30 mouse cellular contexts compared by ENCODE assay signal in genomic region chr6:108261506-108261905, GRCm38 (mm10). TPM values are rescaled to one million over a fixed set of nuclear protein-coding genes. Genes with fewer than 3 reads are reported as not detected.
DNase-seq lines count a peak whose midpoint lies in the region; ATAC-seq lines count a peak whose summit lies in the region.
"Had no signal": no experiment of that assay in that cellular context is flagged by ENCODE, and none has a peak within 500 bp of the region (broad histone marks: within the 10 kb centered on the region; RNA-seq: fewer than 3 reads in every experiment).

No protein-coding gene starts in this region.

- H3K9me3 ChIP-seq in heart, embryonic 12.5 days (replicated peaks), result no peaks in the 10 kb centered on the region
- no peaks in the 10 kb centered on the region for H3K9me3 ChIP-seq in megakaryocyte, embryonic 14.5 days
- H3K9me3 ChIP-seq: embryonic facial prominence, embryonic 13.5 days; embryonic facial prominence, embryonic 15.5 days; forebrain, embryonic 10.5 days; forebrain, embryonic 12.5 days; G1E had no signal

- H3K27ac ChIP-seq in heart, embryonic 12.5 days (ENCODE audit: poor library complexity, severe bottlenecking), result no peak overlapping the region
- H3K27ac ChIP-seq: embryonic facial prominence, embryonic 13.5 days; embryonic facial prominence, embryonic 15.5 days; forebrain, embryonic 10.5 days; forebrain, embryonic 12.5 days had no signal

- H3K27me3 ChIP-seq in heart, embryonic 12.5 days (replicated peaks), result no peaks in the 10 kb centered on the region
- no peaks in the 10 kb centered on the region for H3K27me3 ChIP-seq in megakaryocyte, embryonic 14.5 days (replicated peaks)
- no peaks in the 10 kb centered on the region for H3K27me3 ChIP-seq in splenic B cell, adult 2 months (ENCODE audit: control insufficient read depth, insufficient read depth, low read length, poor library complexity, severe bottlenecking)
- H3K27me3 ChIP-seq: CH12.LX; embryonic facial prominence, embryonic 13.5 days; embryonic facial prominence, embryonic 15.5 days; forebrain, embryonic 12.5 days; Patski had no signal

- H3K4me1 ChIP-seq in heart, embryonic 12.5 days (replicated peaks), result peaks cover 42% of the 10 kb centered on the region
- peaks cover 53% of the 10 kb centered on the region for H3K4me1 ChIP-seq in megakaryocyte, embryonic 14.5 days
- H3K4me1 ChIP-seq: embryonic facial prominence, embryonic 15.5 days had no signal

- WGBS in heart, embryonic 12.5 days, result 66% methylated on average over 3 of the region's 3 CpGs

- ATAC-seq in heart, embryonic 12.5 days (ENCODE audit: insufficient number of reproducible peaks, low FRiP score), result no peak
- no peak for ATAC-seq in megakaryocyte, adult 5-6 weeks (ENCODE audit: poor library complexity, severe bottlenecking)
- 0 out of 2 replicates have a peak, but pooled peaks have one; percentile 47 for ATAC-seq in common myeloid progenitor, adult 5-6 weeks (replicated peaks; ENCODE audit: low read depth, poor library complexity, severe bottlenecking)
- ATAC-seq: activated CD4-positive, CD25-positive, alpha-beta regulatory T cell, adult 4 months; CD4-positive, CD25-positive, alpha-beta regulatory T cell, adult 4 months; forebrain, embryonic 14.5 days; forebrain, embryonic 16.5 days; Patski had no signal

- no peaks in the 10 kb centered on the region for H3K36me3 ChIP-seq in heart, embryonic 12.5 days
- peaks cover 3% of the 10 kb centered on the region for H3K36me3 ChIP-seq in megakaryocyte, embryonic 14.5 days (replicated peaks; ENCODE audit: low read length)
- 0 out of 2 replicates have a peak, but pooled peaks cover 2% of the 10 kb centered on the region for H3K36me3 ChIP-seq in splenic B cell, adult 2 months (ENCODE audit: control insufficient read depth, insufficient read depth, low read length, poor library complexity, severe bottlenecking)
- H3K36me3 ChIP-seq: embryonic facial prominence, embryonic 13.5 days; embryonic facial prominence, embryonic 15.5 days; forebrain, embryonic 10.5 days; forebrain, embryonic 12.5 days had no signal

- H3K9ac ChIP-seq in heart, embryonic 12.5 days, result no peak overlapping the region
- H3K9ac ChIP-seq: embryonic facial prominence, embryonic 13.5 days; embryonic facial prominence, embryonic 15.5 days; forebrain, embryonic 12.5 days had no signal

- DNase-seq in heart, adult 11 months, result peak; percentile 29
- DNase-seq in splenic B cell, adult 2 months (ENCODE audit: low read depth, low spot score), result peak; percentile 7
- DNase-seq in gastrocnemius, postnatal 25 days, result no peak
- no peak for DNase-seq in layer of hippocampus, postnatal 36 days
- DNase-seq: adrenal gland, adult 8-10 months; adrenal gland, postnatal 14 days; adrenal gland, postnatal 36 days; B cell, adult 2 months; cerebellum, adult 11-12 months; cerebellum, adult 2 months; cerebellum, adult 9-10 months; cerebellum, postnatal 10 days; cerebellum, postnatal 25 days; embryo, embryonic 11 days had no signal

- H3K4me3 ChIP-seq in heart, embryonic 12.5 days, result no peak overlapping the region
- peak overlapping the region; percentile 43 for H3K4me3 ChIP-seq in megakaryocyte, embryonic 14.5 days (replicated peaks)
- H3K4me3 ChIP-seq: embryonic facial prominence, embryonic 13.5 days; embryonic facial prominence, embryonic 15.5 days; erythroblast, embryonic 14.5 days; forebrain, embryonic 10.5 days; forebrain, embryonic 12.5 days had no signal

- no peak overlapping the region for H3K4me2 ChIP-seq in heart, embryonic 12.5 days
- H3K4me2 ChIP-seq: embryonic facial prominence, embryonic 13.5 days; embryonic facial prominence, embryonic 15.5 days; forebrain, embryonic 12.5 days had no signal

RNA-seq across cellular contexts. Expression of gene Itpr1, which starts 48.6 kb away (rescaled TPM):
- 22.0 and 22.7 TPM in 2 replicates for polyA plus RNA-seq in heart, embryonic 12.5 days (2016; fragmentation: Nextera tagmentation; extraction: Ambion mirVana)
- polyA plus RNA-seq in megakaryocyte, embryonic 14.5 days (2012; ENCODE audit: insufficient read depth, low replicate concordance), result 7.9 and 8.3 TPM in 2 replicates
- total RNA-seq in megakaryocyte, adult 5-6 weeks (2015), result 51.2 and 55.7 TPM in 2 replicates
- 127 and 135 TPM in 2 replicates for total RNA-seq in megakaryocyte, adult 5-6 weeks (2017)
- 100 and 111 TPM in 2 replicates for total RNA-seq in common myeloid progenitor, adult 5-6 weeks (2017)
- total RNA-seq in gastrocnemius, postnatal 25 days (2021), result 10 to 100 TPM; 12.3 to 12.5 TPM
- total RNA-seq in layer of hippocampus, postnatal 36 days (2021), result 100 to 1,000 TPM; 290 to 296 TPM

Comparison
In these comparisons a context has a peak if more than half of its experiments do, and no peak if none do; other contexts are left out.
1. DNase-seq: peak in heart, adult 11 months (single experiment) and splenic B cell, adult 2 months (single experiment); none in gastrocnemius, postnatal 25 days (single experiment) and layer of hippocampus, postnatal 36 days (0 of 2).